Mouse (Mus musculus) midbrain, embryonic 14.5 days (tissue): ENCODE results near the gene Terf2ip. TPM values are rescaled to one million over a fixed set of nuclear protein-coding genes. Genes with fewer than 3 reads are reported as not detected.

ENCODE experiments used
- ATAC-seq: fragments of 200-750 bp; cut with Nextera tagmentation; 2 replicates; pipeline ENCODE4 v1.8.0; 2017; ENCODE audit warnings: moderate number of reproducible peaks, moderate library complexity; ENCODE audit not compliant: low FRiP score, low TSS enrichment
- DNase-seq: peaks from one replicate; pipeline ENCODE4 v3.0.0-alpha.2; 2015
- H3K27ac ChIP-seq: fragments of 300-500 bp; sonication (generic); replicated peaks from 2 replicates; pipeline ENCODE4 v1.5.1; 2014; ENCODE audit warnings: mild to moderate bottlenecking, low read depth, low read length, moderate library complexity
- H3K27me3 ChIP-seq: fragments of 300-500 bp; sonication (generic); 2 replicates; pipeline ENCODE4 v1.6.1; 2014; ENCODE audit warnings: low read length, control low read depth, mixed read lengths; ENCODE audit not compliant: control insufficient read depth, insufficient read depth
- H3K36me3 ChIP-seq: fragments of 300-500 bp; sonication (generic); 2 replicates; pipeline ENCODE4 v1.6.1; 2014; ENCODE audit warnings: low read length, control low read depth; ENCODE audit not compliant: control insufficient read depth, insufficient read depth
- H3K4me1 ChIP-seq: fragments of 300-500 bp; sonication (generic); 2 replicates; pipeline ENCODE4 v1.6.1; 2014; ENCODE audit warnings: mild to moderate bottlenecking, antibody characterized with exemption, low read length, control low read depth; ENCODE audit not compliant: control insufficient read depth, insufficient read depth
- H3K4me2 ChIP-seq: fragments of 300-500 bp; sonication (generic); 2 replicates; pipeline ENCODE4 v1.6.1; 2014; ENCODE audit warnings: mild to moderate bottlenecking, low read length, moderate library complexity
- H3K4me3 ChIP-seq: fragments of 300-500 bp; sonication (generic); replicated peaks from 2 replicates; pipeline ENCODE4 v1.5.1; 2014; ENCODE audit warnings: low read depth, low read length
- H3K9ac ChIP-seq: fragments of 300-500 bp; sonication (generic); replicated peaks from 2 replicates; pipeline ENCODE4 v1.6.1; 2014; ENCODE audit warnings: mild to moderate bottlenecking, low read length, moderate library complexity
- H3K9me3 ChIP-seq: fragments of 300-500 bp; sonication (generic); 2 replicates; pipeline ENCODE4 v1.6.1; 2016; ENCODE audit warnings: low read length, control low read depth, mixed read lengths; ENCODE audit not compliant: control insufficient read depth
- WGBS: fragments of 180-500 bp; shearing (Covaris S2); extraction: QIAGEN DNeasy Blood & Tissue Kit; methylation state at CpG from one replicate; pipeline ENCODE4 v1.1.7; 2014; 5-methylcytosine and 5-hydroxymethylcytosine counted together
- polyA plus RNA-seq: library from polyadenylated mRNA; unstranded; fragments of >200 nt; fragmentation: Nextera tagmentation; extraction: Ambion mirVana; gene quantifications from 2 replicates; pipeline ENCODE4 v1.2.1, GENCODE M21; 2014

Gene Terf2ip
- polyA plus RNA-seq, 1 experiment from 2014 or later, result 58.3 TPM

DNA sequence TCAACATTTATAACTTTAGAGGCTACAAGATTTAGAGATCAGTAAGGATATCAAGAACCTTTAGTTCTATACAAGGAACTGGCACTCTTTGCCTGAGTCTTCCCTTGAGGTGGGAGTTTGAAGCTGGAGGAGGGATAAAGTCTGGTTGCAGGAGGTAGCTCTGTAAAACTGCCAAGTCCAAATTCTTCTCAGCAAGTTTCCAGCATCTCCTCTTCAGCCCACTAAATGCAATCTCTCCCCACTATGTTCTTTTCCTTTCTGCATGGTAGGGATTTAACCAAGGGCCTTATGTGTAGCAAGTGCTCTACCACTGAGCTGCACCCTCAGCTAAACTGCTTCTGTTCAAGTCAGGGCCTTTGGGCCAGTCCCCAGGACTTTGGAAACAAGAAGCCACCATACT lies 43.3 kb downstream of the Terf2ip start:
- ATAC-seq, result no peak

DNA sequence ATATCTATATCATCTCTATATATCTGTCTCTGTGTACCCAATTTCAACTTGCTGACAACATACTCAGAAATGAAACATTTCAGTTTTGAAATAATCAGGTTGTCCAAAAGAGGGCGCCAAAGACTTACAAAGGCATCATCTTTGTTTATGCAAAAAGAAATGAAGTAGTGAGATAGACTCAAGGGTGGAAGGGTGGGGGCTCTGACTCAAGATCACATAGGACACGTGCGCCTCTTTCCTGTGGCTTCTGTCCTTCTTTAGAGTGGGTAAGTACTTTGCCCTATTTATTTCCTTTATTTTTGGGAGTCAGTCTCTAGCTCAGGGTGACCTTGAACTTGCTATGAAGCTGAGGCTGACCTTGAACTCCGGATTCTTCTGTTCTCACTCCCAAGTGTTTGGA lies 50.2 kb downstream of the Terf2ip start:
- no peaks in the 10 kb centered on the region for H3K9me3 ChIP-seq
- H3K36me3 ChIP-seq, result no peaks in the 10 kb centered on the region
- no peaks in the 10 kb centered on the region for H3K27me3 ChIP-seq
- no peaks in the 10 kb centered on the region for H3K4me1 ChIP-seq
- 41% methylated on average over 4 of the region's 4 CpGs for WGBS
- H3K4me2 ChIP-seq, result no peak overlapping the region
- no peak overlapping the region for H3K27ac ChIP-seq
- DNase-seq (peak; percentile 90), ATAC-seq (no peak)
- H3K9ac ChIP-seq, result no peak overlapping the region
- H3K4me3 ChIP-seq, result no peak overlapping the region

More for the DNA sequence above, 43.3 kb downstream of the Terf2ip start:
- Histone ChIP-seq H3K27ac (no peak overlapping the region), H3K27me3 (no peaks in the 10 kb centered on the region), H3K9ac (no peak overlapping the region), H3K4me2 (no peak overlapping the region), H3K4me1 (no peaks in the 10 kb centered on the region), H3K4me3 (no peak overlapping the region), H3K36me3 (no peaks in the 10 kb centered on the region), H3K9me3 (no peaks in the 10 kb centered on the region)
- no peak for DNase-seq

Other genes starting within 250 kb of the Terf2ip start
- gene Cfdp1, start 157.1 kb upstream of the Terf2ip start, polyA plus RNA-seq, result 167 and 184 TPM in 2 replicates
- 3.0 and 3.6 TPM in 2 replicates for gene Tmem170, start 134.6 kb upstream of the Terf2ip start, polyA plus RNA-seq
- gene Chst5, start 101.0 kb upstream of the Terf2ip start, polyA plus RNA-seq, result 3.1 and 3.2 TPM in 2 replicates
- gene Tmem231, start 77.5 kb upstream of the Terf2ip start, polyA plus RNA-seq, result 14.8 and 16.7 TPM in 2 replicates
- 490 and 510 TPM in 2 replicates for gene Gabarapl2, start 70.7 kb upstream of the Terf2ip start, polyA plus RNA-seq
- 5.3 and 5.6 TPM in 2 replicates for gene Adat1, start 19.1 kb upstream of the Terf2ip start, polyA plus RNA-seq
- 145 and 186 TPM in 2 replicates for gene Kars, start 75 bp upstream of the Terf2ip start, polyA plus RNA-seq
- gene Gm6793, start 3.6 kb downstream of the Terf2ip start, polyA plus RNA-seq, result 1.2 and 1.3 TPM in 2 replicates